ENCODE assay signal across 20 mouse cellular contexts in genomic region chr11:108235081-108235703, GRCm38 (mm10).
DNase-seq lines count a peak whose midpoint lies in the region; ATAC-seq and TF ChIP-seq lines count a peak whose summit lies in the region.
"Had no signal": no experiment of that assay in that cellular context is flagged by ENCODE, and none has a peak within 500 bp of the region (broad histone marks: within the 10 kb centered on the region; RNA-seq: fewer than 3 reads in every experiment).

No protein-coding gene starts in this region.

- no peak for TF ChIP-seq CTCF in CH12.LX (conservative IDR thresholded peaks at IDR 0.05 in 1 of 2, IDR thresholded peaks at IDR 0.05 in 1 of 2; ENCODE audit: low read depth in 2 of 2, low read length in 2 of 2)
- no peak for TF ChIP-seq CTCF in lung, postnatal 0 days (IDR thresholded peaks at IDR 0.05)

- ATAC-seq in hematopoietic stem cell, adult 5-6 weeks (replicated peaks in 1 of 2; ENCODE audit: insufficient read depth in 1 of 2, low FRiP score in 2 of 2, low TSS enrichment in 1 of 2, low read depth in 1 of 2, poor library complexity in 2 of 2, severe bottlenecking in 2 of 2): peak; percentile 64 to 68
- ATAC-seq in liver, embryonic 15.5 days (ENCODE audit: insufficient read depth): peak; percentile 61
- no peak for ATAC-seq in lung, postnatal 0 days
- ATAC-seq: forebrain, embryonic 15.5 days had no signal

- TF ChIP-seq RAD21 in CH12.LX (IDR thresholded peaks at IDR 0.05; ENCODE audit: low read depth, low read length): no peak

- H3K4me2 ChIP-seq in CH12.LX (ENCODE audit: insufficient read depth, low read depth, poor library complexity, severe bottlenecking): no peak overlapping the region
- H3K4me2 ChIP-seq in liver, embryonic 15.5 days: no peak overlapping the region
- H3K4me2 ChIP-seq in lung, postnatal 0 days (replicated peaks; ENCODE audit: low read depth, low read length): no peak overlapping the region
- H3K4me2 ChIP-seq: forebrain, embryonic 15.5 days; heart, embryonic 15.5 days; hindbrain, embryonic 13.5 days; limb, embryonic 13.5 days; neural tube, embryonic 12.5 days had no signal

- no peak overlapping the region for H3K9ac ChIP-seq in CH12.LX (ENCODE audit: insufficient read depth, low read depth)
- H3K9ac ChIP-seq in liver, embryonic 15.5 days: no peak overlapping the region
- no peak overlapping the region for H3K9ac ChIP-seq in lung, postnatal 0 days (replicated peaks; ENCODE audit: low read depth)
- H3K9ac ChIP-seq: forebrain, embryonic 15.5 days; heart, embryonic 15.5 days; hindbrain, embryonic 13.5 days; limb, embryonic 13.5 days; neural tube, embryonic 12.5 days had no signal

- H3K27me3 ChIP-seq in CH12.LX (replicated peaks): no peaks in the 10 kb centered on the region
- H3K27me3 ChIP-seq in liver, embryonic 15.5 days: no peaks in the 10 kb centered on the region
- H3K27me3 ChIP-seq in lung, postnatal 0 days (replicated peaks; ENCODE audit: insufficient read depth, low read length): no peaks in the 10 kb centered on the region
- H3K27me3 ChIP-seq: forebrain, embryonic 15.5 days; heart, embryonic 15.5 days; hindbrain, embryonic 13.5 days; limb, embryonic 13.5 days; neural tube, embryonic 12.5 days had no signal

- peak overlapping the region; percentile 4; the same call in 1 of the 2 replicates for H3K27ac ChIP-seq in CH12.LX (ENCODE audit: insufficient read depth, low read depth)
- no peak overlapping the region for H3K27ac ChIP-seq in liver, embryonic 15.5 days (replicated peaks)
- H3K27ac ChIP-seq in lung, postnatal 0 days (ENCODE audit: low read length): no peak overlapping the region
- H3K27ac ChIP-seq: forebrain, embryonic 15.5 days; heart, embryonic 15.5 days; hindbrain, embryonic 13.5 days; layer of hippocampus, adult 2 months; limb, embryonic 13.5 days; midbrain, embryonic 10.5 days; neural tube, embryonic 12.5 days had no signal

- dilution Hi-C loops in CH12.LX (cut with MboI; ENCODE audit: extremely low pct_ligation_motif_present, extremely low pct_unique_long_range_greater_than_20kb, low sequenced_read_pairs): no loop called here

- peak; percentile 16; the same call in 1 of the 2 replicates for TF ChIP-seq EP300 in CH12.LX (IDR thresholded peaks at IDR 0.05; ENCODE audit: low read length)
- no peak for TF ChIP-seq EP300 in lung, postnatal 0 days (IDR thresholded peaks at IDR 0.05)

- H3K9me3 ChIP-seq in CH12.LX (replicated peaks; ENCODE audit: low read length): no peaks in the 10 kb centered on the region
- no peaks in the 10 kb centered on the region for H3K9me3 ChIP-seq in liver, embryonic 15.5 days (replicated peaks)
- no peaks in the 10 kb centered on the region for H3K9me3 ChIP-seq in lung, postnatal 0 days (ENCODE audit: low read length)
- H3K9me3 ChIP-seq: forebrain, embryonic 15.5 days; heart, embryonic 15.5 days; hindbrain, embryonic 13.5 days; limb, embryonic 13.5 days; midbrain, embryonic 10.5 days; neural tube, embryonic 12.5 days had no signal

- H3K36me3 ChIP-seq in CH12.LX (replicated peaks in 1 of 2; ENCODE audit: control insufficient read depth in 1 of 2, insufficient read depth in 1 of 2, low read length in 1 of 2): peaks cover 0 to 66% of the 10 kb centered on the region in 2 experiments
- H3K36me3 ChIP-seq in liver, embryonic 15.5 days (replicated peaks): no peaks in the 10 kb centered on the region
- H3K36me3 ChIP-seq in lung, postnatal 0 days (ENCODE audit: insufficient read depth, low read length): no peaks in the 10 kb centered on the region
- H3K36me3 ChIP-seq: forebrain, embryonic 15.5 days; heart, embryonic 15.5 days; hindbrain, embryonic 13.5 days; limb, embryonic 13.5 days; midbrain, embryonic 10.5 days; neural tube, embryonic 12.5 days had no signal

- in situ Hi-C loops in CH12.LX (cut with MboI; ENCODE audit: low pct_ligation_motif_present, low pct_unique_long_range_greater_than_20kb, low sequenced_read_pairs): no loop called here

- peak; percentile 13 for DNase-seq in CD4-positive helper T cell, adult 2 months (ENCODE audit: low read depth, low spot score)
- DNase-seq in CH12.LX (ENCODE audit: extremely low read depth): peak; percentile 63
- DNase-seq in layer of hippocampus, postnatal 36 days: no peak
- DNase-seq in cerebellum, adult 8-10 months: no peak
- no peak for DNase-seq in lung, postnatal 0 days (ENCODE audit: low spot score)
- no peak for DNase-seq in embryo, embryonic 9.5 days (ENCODE audit: extremely low spot score)
- DNase-seq: cerebellum, postnatal 10 days; kidney, adult 11 months; kidney, postnatal 10 days; lung, postnatal 10 days had no signal

- H3K79me2 ChIP-seq in CH12.LX (replicated peaks; ENCODE audit: control insufficient read depth, extremely low read depth, insufficient read depth, poor library complexity, severe bottlenecking): peaks cover 5% of the 10 kb centered on the region; the same call in 1 of the 2 replicates

- H3K4me1 ChIP-seq in CH12.LX (ENCODE audit: control insufficient read depth in 1 of 2, insufficient read depth in 2 of 2): peaks cover 29 to 91% of the 10 kb centered on the region in 2 experiments
- H3K4me1 ChIP-seq in liver, embryonic 15.5 days (replicated peaks): peaks cover 10% of the 10 kb centered on the region
- H3K4me1 ChIP-seq in lung, postnatal 0 days (ENCODE audit: insufficient read depth, low read depth, low read length): no peaks in the 10 kb centered on the region
- H3K4me1 ChIP-seq: neural tube, embryonic 12.5 days had no signal

- no peak; the same call in 1 of the 2 replicates for TF ChIP-seq POLR2A in CH12.LX (IDR thresholded peaks at IDR 0.05; ENCODE audit: low read depth, low read length)

- WGBS in liver, embryonic 15.5 days (ENCODE audit: insufficient replicate concordance): 11% methylated on average over 5 of the region's 5 CpGs
- 56% methylated on average over 5 of the region's 5 CpGs for WGBS in lung, postnatal 0 days

- no peak overlapping the region for H3K4me3 ChIP-seq in CH12.LX (replicated peaks in 1 of 3; ENCODE audit: low read depth in 2 of 3, low read length in 2 of 3, poor library complexity in 1 of 3)
- H3K4me3 ChIP-seq in liver, embryonic 15.5 days (replicated peaks): no peak overlapping the region
- H3K4me3 ChIP-seq in lung, postnatal 0 days (ENCODE audit: low read depth, low read length): no peak overlapping the region
- H3K4me3 ChIP-seq: erythroblast, embryonic 14.5 days; forebrain, embryonic 15.5 days; heart, embryonic 15.5 days; hindbrain, embryonic 13.5 days; layer of hippocampus, adult 2 months; limb, embryonic 13.5 days; midbrain, embryonic 10.5 days; neural tube, embryonic 12.5 days had no signal

TF ChIP-seq in CH12.LX, 34 proteins besides CTCF, POLR2A, EP300 and RAD21:
- no peak for TF ChIP-seq TBP (conservative IDR thresholded peaks at IDR 0.05; ENCODE audit: low read depth, low read length)
- no peak for TF ChIP-seq USF2 (conservative IDR thresholded peaks at IDR 0.05; ENCODE audit: low read depth, low read length)
- TF ChIP-seq UBTF (IDR thresholded peaks at IDR 0.05; ENCODE audit: low read depth, low read length): no peak
- TF ChIP-seq MEF2A (IDR thresholded peaks at IDR 0.05; ENCODE audit: borderline replicate concordance, low read depth, low read length): no peak
- no peak for TF ChIP-seq PAX5 (IDR thresholded peaks at IDR 0.05; ENCODE audit: low read length)
- TF ChIP-seq KAT2A (IDR thresholded peaks at IDR 0.05; ENCODE audit: insufficient replicate concordance, low read length): no peak
- no peak for TF ChIP-seq SMC3 (IDR thresholded peaks at IDR 0.05; ENCODE audit: low read depth, low read length)
- TF ChIP-seq ZNF384 (IDR thresholded peaks at IDR 0.05; ENCODE audit: low read depth, low read length): no peak
- TF ChIP-seq ZMIZ1 (IDR thresholded peaks at IDR 0.05; ENCODE audit: low read depth, low read length): no peak
- no peak for TF ChIP-seq HCFC1 (IDR thresholded peaks at IDR 0.05; ENCODE audit: low read depth, low read length)
- TF ChIP-seq NELFE (IDR thresholded peaks at IDR 0.05; ENCODE audit: low read depth, low read length): no peak
- TF ChIP-seq POLR2AphosphoS2 (IDR thresholded peaks at IDR 0.05; ENCODE audit: low read depth, low read length): no peak

Comparison
In these comparisons a context has a peak if more than half of its experiments do, and no peak if none do; other contexts are left out.
1. DNase-seq: peak in CD4-positive helper T cell, adult 2 months (single experiment) and CH12.LX (single experiment); none in layer of hippocampus, postnatal 36 days (0 of 2), cerebellum, adult 8-10 months (single experiment), lung, postnatal 0 days (single experiment) and embryo, embryonic 9.5 days (single experiment).